Mouse (Mus musculus): Measurements from ENCODE around the gene Adgrf4. TPM values are rescaled to one million over a fixed set of nuclear protein-coding genes. Genes with fewer than 3 reads are reported as not detected.

Adgrf4 gene
- total RNA-seq, 1 experiment, result not detected

DNA sequence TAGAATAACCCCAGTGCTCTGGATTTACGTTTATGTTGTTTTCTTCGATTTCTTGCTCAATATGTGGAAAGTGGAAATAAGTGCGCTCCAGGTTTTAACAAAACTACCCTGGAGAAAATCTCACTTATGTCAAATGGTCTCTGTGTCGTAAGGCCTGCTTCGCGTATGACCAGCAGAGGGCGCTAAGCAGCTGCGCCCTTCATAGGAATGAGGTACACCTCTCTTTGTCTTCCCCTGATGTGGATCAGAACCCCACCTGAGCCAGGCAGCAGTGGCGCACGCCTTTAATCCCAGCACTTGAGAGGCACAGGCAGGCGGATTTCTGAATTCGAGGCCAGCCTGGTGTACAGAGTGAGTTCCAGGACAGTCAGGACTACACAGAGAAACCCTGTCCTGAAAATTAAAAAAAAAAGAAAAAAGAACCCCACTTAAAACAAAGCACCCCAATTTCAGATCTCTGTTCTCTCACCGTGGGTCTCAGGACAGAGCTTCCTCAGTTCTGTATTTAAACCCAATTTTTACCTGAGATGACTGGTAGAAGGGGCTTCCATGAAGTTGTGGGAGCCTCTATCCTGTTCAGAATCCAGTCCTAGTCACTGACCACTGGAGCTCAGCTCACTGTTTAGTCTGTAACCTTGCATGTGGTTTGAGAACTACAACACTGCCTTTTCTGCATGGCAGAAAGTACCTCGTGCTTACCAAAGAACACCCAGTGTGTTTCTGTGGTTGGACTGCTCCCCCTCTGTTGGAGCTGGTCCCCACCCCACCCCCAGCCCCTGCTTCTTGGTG lies 33.3 kb downstream of the Adgrf4 start:
- DNase-seq (ENCODE audit: low read depth, low spot score), result peak; percentile 35
- Histone ChIP-seq H3K4me1 (ENCODE audit: control insufficient read depth in 2 of 2, insufficient read depth in 2 of 2, low read length in 2 of 2, poor library complexity in 1 of 2) (no peaks in the 10 kb centered on the region), H3K36me3 (ENCODE audit: control insufficient read depth, insufficient read depth, low read length, poor library complexity, severe bottlenecking) (no peaks in the 10 kb centered on the region), H3K4me3 (ENCODE audit: insufficient read depth in 1 of 2, low read depth in 1 of 2, low read length in 2 of 2, poor library complexity in 1 of 2, severe bottlenecking in 1 of 2) (no peak overlapping the region), H3K27ac (ENCODE audit: insufficient read depth, low read depth, low read length, poor library complexity, severe bottlenecking) (no peak overlapping the region), H3K9me3 (ENCODE audit: control insufficient read depth, insufficient read depth, low read depth, low read length) (no peaks in the 10 kb centered on the region), H3K9ac (ENCODE audit: insufficient read depth, low read depth, low read length, poor library complexity, severe bottlenecking) (no peak overlapping the region)
- in situ Hi-C loops (cut with MboI; ENCODE audit: low sequenced_read_pairs in 2 of 2, unreplicated experiment in 2 of 2), result no loop called here
- peak; percentile 23; the same call in 1 of the 2 replicates for TF ChIP-seq ZC3H11A (IDR thresholded peaks at IDR 0.05; ENCODE audit: borderline replicate concordance, low read depth, low read length)
- TF ChIP-seq HCFC1 (IDR thresholded peaks at IDR 0.05; ENCODE audit: borderline replicate concordance, insufficient read depth, low read length), result no peak

DNA sequence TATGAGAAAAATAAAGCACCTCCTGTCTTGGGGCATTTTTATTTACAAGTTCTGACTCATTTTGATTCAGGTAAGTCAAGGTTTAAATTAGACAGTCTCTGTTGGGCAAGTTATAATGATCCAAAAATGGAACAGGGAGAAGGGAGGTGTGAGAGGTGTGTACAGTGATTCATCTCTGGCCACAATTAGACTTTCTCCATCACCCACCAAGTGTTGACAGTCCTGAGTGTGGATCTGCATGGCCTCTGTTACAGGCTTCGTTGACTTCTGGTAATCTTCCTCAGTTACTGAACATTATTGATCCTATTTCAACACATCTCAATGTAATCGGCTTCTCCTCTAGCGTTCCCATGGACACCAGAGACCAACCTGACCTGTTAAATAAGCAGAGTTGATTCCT lies 48.7 kb downstream of the Adgrf4 start:
- TF ChIP-seq HCFC1 (IDR thresholded peaks at IDR 0.05; ENCODE audit: borderline replicate concordance, insufficient read depth, low read length) (no peak), MAFK (IDR thresholded peaks at IDR 0.05; ENCODE audit: insufficient read depth, low read depth, low read length) (no peak), ZC3H11A (IDR thresholded peaks at IDR 0.05; ENCODE audit: borderline replicate concordance, low read depth, low read length) (no peak), CHD2 (IDR thresholded peaks at IDR 0.05; ENCODE audit: low read depth, low read length) (no peak), ZNF384 (IDR thresholded peaks at IDR 0.05; ENCODE audit: low read depth, low read length) (no peak)
- Histone ChIP-seq H3K27ac (ENCODE audit: insufficient read depth, low read depth, low read length, poor library complexity, severe bottlenecking) (no peak overlapping the region), H3K36me3 (ENCODE audit: control insufficient read depth, insufficient read depth, low read length, poor library complexity, severe bottlenecking) (no peaks in the 10 kb centered on the region), H3K9me3 (ENCODE audit: control insufficient read depth, insufficient read depth, low read depth, low read length) (no peaks in the 10 kb centered on the region), H3K9ac (ENCODE audit: insufficient read depth, low read depth, low read length, poor library complexity, severe bottlenecking) (no peak overlapping the region), H3K4me3 (ENCODE audit: insufficient read depth in 1 of 2, low read depth in 1 of 2, low read length in 2 of 2, poor library complexity in 1 of 2, severe bottlenecking in 1 of 2) (no peak overlapping the region), H3K4me1 (ENCODE audit: control insufficient read depth in 2 of 2, insufficient read depth in 2 of 2, low read length in 2 of 2, poor library complexity in 1 of 2) (peaks cover 0 to 2% of the 10 kb centered on the region in 2 experiments; a peak in 1 of 4 replicates)
- in situ Hi-C loops (cut with MboI; ENCODE audit: low sequenced_read_pairs in 2 of 2, unreplicated experiment in 2 of 2), result no loop called here
- DNase-seq (ENCODE audit: low read depth, low spot score), result no peak

DNA sequence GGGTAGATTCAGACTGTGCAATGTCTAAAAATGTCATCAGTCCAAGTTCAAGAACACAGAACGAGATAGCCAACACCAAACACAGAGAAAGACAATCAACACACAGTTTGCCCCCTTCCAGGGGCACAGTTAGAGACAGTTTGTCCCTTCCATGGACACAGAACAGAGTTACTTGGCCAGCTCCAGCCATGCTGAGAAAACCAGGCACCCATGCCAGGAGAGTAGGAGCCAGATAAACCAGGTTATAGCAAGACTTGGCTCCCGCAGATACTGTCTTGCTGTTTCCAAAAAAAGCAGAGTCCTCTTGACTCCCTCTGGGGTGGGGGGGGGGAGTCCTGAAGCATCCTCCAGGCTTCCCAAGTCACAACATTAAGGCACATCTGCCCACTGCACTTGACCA lies 61.9 kb downstream of the Adgrf4 start:
- TF ChIP-seq ZC3H11A (IDR thresholded peaks at IDR 0.05; ENCODE audit: borderline replicate concordance, low read depth, low read length), result no peak
- no peak for TF ChIP-seq CHD2 (IDR thresholded peaks at IDR 0.05; ENCODE audit: low read depth, low read length)
- TF ChIP-seq HCFC1 (IDR thresholded peaks at IDR 0.05; ENCODE audit: borderline replicate concordance, insufficient read depth, low read length), result no peak
- no peak for TF ChIP-seq ZNF384 (IDR thresholded peaks at IDR 0.05; ENCODE audit: low read depth, low read length)
- TF ChIP-seq MAFK (IDR thresholded peaks at IDR 0.05; ENCODE audit: insufficient read depth, low read depth, low read length), result no peak
- DNase-seq (ENCODE audit: low read depth, low spot score), result no peak
- Histone ChIP-seq H3K9me3 (ENCODE audit: control insufficient read depth, insufficient read depth, low read depth, low read length) (no peaks in the 10 kb centered on the region), H3K36me3 (ENCODE audit: control insufficient read depth, insufficient read depth, low read length, poor library complexity, severe bottlenecking) (no peaks in the 10 kb centered on the region), H3K27ac (ENCODE audit: insufficient read depth, low read depth, low read length, poor library complexity, severe bottlenecking) (no peak overlapping the region), H3K4me3 (ENCODE audit: insufficient read depth in 1 of 2, low read depth in 1 of 2, low read length in 2 of 2, poor library complexity in 1 of 2, severe bottlenecking in 1 of 2) (no peak overlapping the region), H3K9ac (ENCODE audit: insufficient read depth, low read depth, low read length, poor library complexity, severe bottlenecking) (no peak overlapping the region), H3K4me1 (ENCODE audit: control insufficient read depth in 2 of 2, insufficient read depth in 2 of 2, low read length in 2 of 2, poor library complexity in 1 of 2) (no peaks in the 10 kb centered on the region)
- in situ Hi-C loops (cut with MboI; ENCODE audit: low sequenced_read_pairs in 2 of 2, unreplicated experiment in 2 of 2), result no loop called here

DNA sequence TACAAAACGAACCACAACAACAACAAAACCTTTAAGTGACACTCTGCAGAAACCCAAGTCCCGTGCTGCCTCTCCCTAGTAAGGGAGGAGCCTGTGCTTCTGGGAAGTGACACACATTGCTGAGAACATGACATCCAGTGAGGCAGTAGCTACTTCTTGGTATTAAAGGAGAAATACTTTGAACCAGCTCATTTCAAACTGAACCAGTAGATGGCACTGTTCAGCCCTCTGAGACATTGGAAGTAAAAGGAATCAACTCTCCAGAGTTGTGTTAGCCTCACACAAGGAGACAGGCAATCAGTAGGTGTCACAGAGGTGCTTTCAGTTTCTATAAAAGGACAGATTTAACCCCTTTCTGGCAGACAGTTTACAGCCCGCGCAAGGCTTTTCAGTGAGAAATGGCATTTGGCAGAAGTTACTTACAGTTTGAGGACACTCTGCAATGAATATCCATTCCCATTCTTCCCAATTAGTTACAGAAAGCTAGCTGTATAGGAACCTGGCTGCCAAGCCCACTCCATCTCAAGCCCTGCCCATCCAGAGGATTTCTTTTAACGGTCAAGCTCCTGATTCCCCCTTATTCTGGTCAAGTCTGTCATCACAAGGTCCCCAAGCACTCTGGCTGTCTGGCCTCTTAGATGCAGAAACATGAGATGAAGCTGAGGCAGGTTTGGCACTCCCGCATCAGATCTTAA lies 78.9 kb downstream of the Adgrf4 start:
- Histone ChIP-seq H3K27ac (ENCODE audit: insufficient read depth, low read depth, low read length, poor library complexity, severe bottlenecking) (no peak overlapping the region), H3K9ac (ENCODE audit: insufficient read depth, low read depth, low read length, poor library complexity, severe bottlenecking) (no peak overlapping the region), H3K36me3 (ENCODE audit: control insufficient read depth, insufficient read depth, low read length, poor library complexity, severe bottlenecking) (no peaks in the 10 kb centered on the region), H3K4me1 (ENCODE audit: control insufficient read depth in 2 of 2, insufficient read depth in 2 of 2, low read length in 2 of 2, poor library complexity in 1 of 2) (no peaks in the 10 kb centered on the region), H3K4me3 (ENCODE audit: insufficient read depth in 1 of 2, low read depth in 1 of 2, low read length in 2 of 2, poor library complexity in 1 of 2, severe bottlenecking in 1 of 2) (no peak overlapping the region), H3K9me3 (ENCODE audit: control insufficient read depth, insufficient read depth, low read depth, low read length) (no peaks in the 10 kb centered on the region)
- TF ChIP-seq MAFK (IDR thresholded peaks at IDR 0.05; ENCODE audit: insufficient read depth, low read depth, low read length), result no peak
- TF ChIP-seq ZC3H11A (IDR thresholded peaks at IDR 0.05; ENCODE audit: borderline replicate concordance, low read depth, low read length), result peak; percentile 65; the same call in 1 of the 2 replicates
- DNase-seq (ENCODE audit: low read depth, low spot score), result peak; percentile 75
- in situ Hi-C loops (cut with MboI; ENCODE audit: low sequenced_read_pairs in 2 of 2, unreplicated experiment in 2 of 2), result no loop called here

All from ES-E14 (cell line).